Mouse (Mus musculus): ENCODE results near the gene Fli1.

The Fli1 gene

DNA sequence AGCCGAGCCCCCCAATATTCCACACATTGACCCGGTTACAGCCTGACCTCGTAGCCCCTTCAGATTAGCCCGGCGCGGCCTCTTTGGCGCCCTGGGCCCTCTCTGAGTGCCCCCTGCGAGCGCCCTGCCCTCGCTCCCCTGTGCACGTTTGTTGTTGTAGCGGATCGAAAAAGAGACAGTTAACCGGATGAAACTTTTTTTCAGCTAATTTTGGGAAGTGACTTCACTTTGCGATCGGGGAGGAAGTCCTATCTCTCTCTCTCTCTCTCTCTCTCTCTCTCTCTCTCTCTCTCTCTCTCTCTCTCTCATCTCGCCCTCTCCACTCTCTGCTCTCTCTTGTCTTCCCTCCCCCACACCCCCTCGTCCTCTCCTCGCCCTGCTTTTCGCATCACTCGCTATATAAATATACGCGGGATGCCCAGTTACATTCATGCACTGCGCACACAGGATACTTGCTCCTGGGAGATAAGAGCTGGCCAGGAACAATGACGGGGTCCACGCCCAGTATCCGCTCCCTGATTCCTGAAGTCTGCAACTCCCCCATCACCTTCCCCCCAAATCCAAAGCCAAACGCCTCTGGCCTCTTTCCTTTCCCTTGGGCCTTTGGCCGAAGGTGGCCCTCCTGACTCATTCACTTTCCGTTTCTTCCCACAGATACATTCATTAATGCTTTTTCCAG is 1.3 kb downstream of the Fli1 start:
- peak; percentile 84 for DNase-seq (ENCODE audit: low read depth, low spot score)
- H3K27me3 ChIP-seq (ENCODE audit: control insufficient read depth, insufficient read depth, low read length, poor library complexity, severe bottlenecking) = no peaks in the 10 kb centered on the region
- H3K36me3 ChIP-seq (ENCODE audit: control insufficient read depth, insufficient read depth, low read length, poor library complexity, severe bottlenecking) = no peaks in the 10 kb centered on the region; the same call in 1 of the 2 replicates

DNA sequence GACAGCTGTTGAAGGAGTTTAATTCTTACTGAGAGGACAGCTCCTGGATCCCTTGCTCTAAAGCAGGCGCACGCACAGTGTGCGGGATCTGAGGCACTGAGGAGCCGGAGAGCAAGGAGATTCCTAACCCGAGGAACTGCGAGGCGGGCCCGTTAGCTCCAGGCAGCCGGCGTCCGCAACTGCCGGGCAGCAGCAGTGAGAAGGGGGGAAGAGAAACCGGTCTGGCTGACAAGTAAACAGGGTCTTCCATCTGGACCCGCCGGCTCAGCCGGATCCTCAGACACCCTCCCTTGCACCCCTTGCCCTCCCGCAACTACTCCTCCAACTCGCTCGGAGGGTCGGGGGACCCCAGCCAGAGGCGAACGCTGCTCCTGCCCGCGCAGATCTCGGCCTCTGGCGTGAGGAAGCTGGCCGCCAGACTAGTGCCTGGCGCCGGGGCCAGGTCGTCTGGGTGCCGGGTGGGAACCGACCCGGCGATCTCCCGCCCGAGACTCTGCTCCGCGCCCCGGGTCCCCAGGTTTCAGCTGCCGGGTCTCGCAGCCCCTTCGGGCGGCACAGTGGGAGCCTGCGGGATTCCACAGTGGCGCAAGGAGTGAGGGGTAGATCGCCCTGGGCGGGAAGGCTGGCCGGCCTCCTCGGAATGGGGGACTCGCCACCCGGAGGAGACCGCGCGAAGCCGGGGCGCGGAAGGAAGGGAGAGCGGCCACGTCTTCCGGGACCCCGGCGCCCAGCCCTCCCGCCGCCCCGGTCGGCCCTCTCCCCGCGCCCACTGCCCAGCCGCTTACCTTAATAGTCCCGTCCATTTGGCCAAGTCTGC is 2.0 kb downstream of the Fli1 start:
- Histone ChIP-seq H3K36me3 (ENCODE audit: control insufficient read depth, insufficient read depth, low read length, poor library complexity, severe bottlenecking) (no peaks in the 10 kb centered on the region; the same call in 1 of the 2 replicates), H3K27me3 (ENCODE audit: control insufficient read depth, insufficient read depth, low read length, poor library complexity, severe bottlenecking) (no peaks in the 10 kb centered on the region)
- DNase-seq (ENCODE audit: low read depth, low spot score) = peak; percentile 48

DNA sequence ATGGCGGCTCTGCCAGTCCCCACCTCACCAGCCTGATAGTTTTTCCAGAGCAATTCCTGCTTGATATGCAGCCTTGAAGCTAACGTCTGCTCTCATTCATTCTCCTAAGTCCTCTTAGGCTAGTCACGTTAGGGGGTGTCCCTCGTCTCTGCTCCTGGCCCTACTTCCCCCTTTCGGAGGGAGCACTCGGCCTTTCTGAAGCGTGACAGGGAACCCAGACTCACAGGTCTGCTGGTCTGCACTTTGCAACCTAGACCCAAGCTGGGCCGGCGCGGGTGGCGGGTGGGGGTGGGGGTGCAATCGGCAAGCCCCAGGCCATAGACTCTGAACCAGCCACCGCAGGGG is 2.6 kb downstream of the Fli1 start:
- DNase-seq (ENCODE audit: low read depth, low spot score) = peak; percentile 92
- Histone ChIP-seq H3K27me3 (ENCODE audit: control insufficient read depth, insufficient read depth, low read length, poor library complexity, severe bottlenecking) (no peaks in the 10 kb centered on the region), H3K36me3 (ENCODE audit: control insufficient read depth, insufficient read depth, low read length, poor library complexity, severe bottlenecking) (no peaks in the 10 kb centered on the region; the same call in 1 of the 2 replicates)

- no peaks in the 10 kb centered on the region for H3K27me3 ChIP-seq (ENCODE audit: control insufficient read depth, insufficient read depth, low read length, poor library complexity, severe bottlenecking)
- H3K36me3 ChIP-seq (ENCODE audit: control insufficient read depth, insufficient read depth, low read length, poor library complexity, severe bottlenecking) = no peaks in the 10 kb centered on the region; the same call in 1 of the 2 replicates
- DNase-seq (ENCODE audit: low read depth, low spot score) = peak; percentile 60
Measured at GRCm38 (mm10) chr9:32539321-32539761, 3.3 kb downstream of the Fli1 start.

GRCm38 (mm10) chr9:32538124-32538523 is 4.5 kb downstream of the Fli1 start:
- no peak for DNase-seq (ENCODE audit: low read depth, low spot score)
- Histone ChIP-seq H3K27me3 (ENCODE audit: control insufficient read depth, insufficient read depth, low read length, poor library complexity, severe bottlenecking) (no peaks in the 10 kb centered on the region), H3K36me3 (ENCODE audit: control insufficient read depth, insufficient read depth, low read length, poor library complexity, severe bottlenecking) (no peaks in the 10 kb centered on the region; the same call in 1 of the 2 replicates)

GRCm38 (mm10) chr9:32537706-32538105 is 5.0 kb downstream of the Fli1 start:
- H3K27me3 ChIP-seq (ENCODE audit: control insufficient read depth, insufficient read depth, low read length, poor library complexity, severe bottlenecking) = no peaks in the 10 kb centered on the region
- no peaks in the 10 kb centered on the region; the same call in 1 of the 2 replicates for H3K36me3 ChIP-seq (ENCODE audit: control insufficient read depth, insufficient read depth, low read length, poor library complexity, severe bottlenecking)
- no peak for DNase-seq (ENCODE audit: low read depth, low spot score)

DNA sequence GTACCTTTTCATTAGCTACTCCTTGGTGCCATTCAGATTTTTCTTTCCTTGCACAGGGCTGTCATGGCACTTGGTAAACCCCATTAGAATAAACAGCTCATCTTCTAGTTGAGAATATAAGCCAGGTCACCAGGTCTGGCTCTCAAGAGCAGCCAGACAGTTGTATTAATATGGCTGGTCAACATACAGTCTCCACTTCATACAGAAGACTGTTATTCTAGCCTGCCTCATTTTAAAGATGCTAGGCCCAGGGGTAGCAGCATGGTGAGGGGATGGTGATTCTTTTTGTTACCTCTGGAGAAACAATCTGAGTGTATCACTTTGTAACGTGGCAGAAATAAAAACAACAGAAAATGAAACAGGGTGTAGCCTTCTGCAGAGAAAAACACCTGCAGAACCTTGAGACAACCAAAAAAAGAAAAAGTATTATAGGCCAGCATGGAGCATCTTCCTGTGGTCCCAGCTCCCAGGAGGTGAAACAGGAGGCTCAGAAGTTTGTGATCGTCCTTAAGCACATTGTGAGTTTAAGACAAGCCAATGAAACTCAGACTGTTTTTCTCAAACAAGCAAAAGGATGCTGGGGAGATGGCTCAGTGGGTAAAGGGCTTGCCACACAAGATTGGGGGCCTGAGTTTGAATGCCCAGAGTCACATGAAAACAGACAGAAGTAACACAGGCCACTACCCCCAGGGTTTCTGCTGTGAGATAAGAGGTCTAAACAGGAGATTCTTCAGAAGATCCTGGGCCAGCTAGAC is 7.3 kb downstream of the Fli1 start:
- H3K36me3 ChIP-seq (ENCODE audit: control insufficient read depth, insufficient read depth, low read length, poor library complexity, severe bottlenecking) = peaks cover 3% of the 10 kb centered on the region
- DNase-seq (ENCODE audit: low read depth, low spot score) = no peak
- H3K27me3 ChIP-seq (ENCODE audit: control insufficient read depth, insufficient read depth, low read length, poor library complexity, severe bottlenecking) = no peaks in the 10 kb centered on the region

DNA sequence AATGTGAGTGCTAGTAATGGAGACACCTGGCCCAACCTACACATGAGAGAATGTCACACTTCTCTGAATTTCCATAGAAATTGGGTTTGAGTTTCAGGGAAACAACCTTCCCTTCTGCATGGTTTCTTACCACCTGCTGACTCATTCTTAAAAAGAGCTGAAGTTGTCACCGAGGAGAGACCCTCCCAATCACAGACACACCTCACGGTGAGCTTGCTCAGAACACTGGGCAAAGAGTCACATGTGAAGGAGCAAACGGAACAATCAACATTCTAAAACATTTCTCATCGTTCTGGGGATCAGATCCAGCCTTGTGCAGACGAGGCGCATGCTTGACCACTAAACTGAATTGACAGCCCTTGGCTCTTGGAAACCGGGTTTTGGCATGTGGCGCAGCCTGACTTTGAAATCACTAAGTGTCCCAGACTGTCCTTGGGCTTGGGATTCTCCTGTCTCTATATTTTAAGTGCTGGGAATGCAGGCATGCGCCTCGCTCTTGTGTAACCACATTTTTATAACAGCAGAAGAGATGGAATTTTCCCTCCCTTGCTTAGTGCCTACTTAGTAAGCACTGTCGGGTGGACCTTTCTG is 8.5 kb downstream of the Fli1 start:
- DNase-seq (ENCODE audit: low read depth, low spot score) = no peak
- H3K27me3 ChIP-seq (ENCODE audit: control insufficient read depth, insufficient read depth, low read length, poor library complexity, severe bottlenecking) = no peaks in the 10 kb centered on the region

GRCm38 (mm10) chr9:32531588-32531987 is 11.1 kb downstream of the Fli1 start:
- H3K27me3 ChIP-seq (ENCODE audit: control insufficient read depth, insufficient read depth, low read length, poor library complexity, severe bottlenecking) = no peaks in the 10 kb centered on the region
- DNase-seq (ENCODE audit: low read depth, low spot score) = no peak
- peaks cover 5% of the 10 kb centered on the region for H3K36me3 ChIP-seq (ENCODE audit: control insufficient read depth, insufficient read depth, low read length, poor library complexity, severe bottlenecking)

More for the DNA sequence above, 8.5 kb downstream of the Fli1 start:
- peaks cover 3% of the 10 kb centered on the region for H3K36me3 ChIP-seq (ENCODE audit: control insufficient read depth, insufficient read depth, low read length, poor library complexity, severe bottlenecking)

- no peaks in the 10 kb centered on the region for H3K27me3 ChIP-seq (ENCODE audit: control insufficient read depth, insufficient read depth, low read length, poor library complexity, severe bottlenecking)
- peak; percentile 37 for DNase-seq (ENCODE audit: low read depth, low spot score)
Measured at GRCm38 (mm10) chr9:32530975-32531374, 11.7 kb downstream of the Fli1 start.

DNA sequence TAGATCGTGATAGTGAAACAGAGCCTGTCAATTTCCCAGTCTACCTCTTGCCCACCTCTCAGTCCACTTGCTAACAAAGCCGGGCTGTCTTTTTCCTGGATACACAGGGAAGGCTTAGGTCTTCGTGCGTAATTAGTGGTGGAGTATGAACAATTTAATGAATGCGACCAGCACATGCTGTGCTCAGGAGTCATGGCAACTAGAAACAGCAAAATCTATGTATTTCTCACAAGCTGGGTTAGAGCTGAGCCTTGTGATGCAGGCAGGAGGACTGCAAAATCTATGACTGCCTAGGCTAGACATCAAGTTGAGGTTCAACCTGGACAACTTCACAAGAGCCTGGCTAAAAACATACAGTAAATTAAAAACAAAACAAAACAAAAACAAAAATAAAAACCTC is 12.5 kb downstream of the Fli1 start:
- H3K27me3 ChIP-seq (ENCODE audit: control insufficient read depth, insufficient read depth, low read length, poor library complexity, severe bottlenecking) = no peaks in the 10 kb centered on the region
- DNase-seq (ENCODE audit: low read depth, low spot score) = no peak
- H3K36me3 ChIP-seq (ENCODE audit: control insufficient read depth, insufficient read depth, low read length, poor library complexity, severe bottlenecking) = peaks cover 5% of the 10 kb centered on the region

More at GRCm38 (mm10) chr9:32530975-32531374, 11.7 kb downstream of the Fli1 start:
- peaks cover 5% of the 10 kb centered on the region for H3K36me3 ChIP-seq (ENCODE audit: control insufficient read depth, insufficient read depth, low read length, poor library complexity, severe bottlenecking)

DNA sequence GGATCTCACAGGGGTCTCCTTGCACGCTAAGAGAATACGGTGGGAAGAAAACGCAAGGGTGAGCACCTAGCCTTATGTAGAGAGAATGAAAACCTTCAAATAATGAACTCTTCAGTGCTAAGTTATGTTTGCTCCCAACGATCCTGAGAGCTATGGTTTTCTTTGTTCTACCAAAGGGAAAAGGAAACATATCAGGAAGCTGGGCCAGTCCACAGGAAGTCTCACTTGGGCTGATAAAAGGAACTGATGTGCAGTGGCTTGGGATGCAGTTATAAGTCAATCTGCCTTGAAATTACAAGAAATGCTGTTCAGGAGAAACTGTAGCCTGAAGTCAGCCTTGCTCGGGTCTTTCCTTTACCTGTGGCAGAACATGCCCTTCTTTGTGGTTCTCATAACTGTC is 13.1 kb downstream of the Fli1 start:
- DNase-seq (ENCODE audit: low read depth, low spot score) = no peak
- peaks cover 5% of the 10 kb centered on the region for H3K36me3 ChIP-seq (ENCODE audit: control insufficient read depth, insufficient read depth, low read length, poor library complexity, severe bottlenecking)
- no peaks in the 10 kb centered on the region for H3K27me3 ChIP-seq (ENCODE audit: control insufficient read depth, insufficient read depth, low read length, poor library complexity, severe bottlenecking)

DNA sequence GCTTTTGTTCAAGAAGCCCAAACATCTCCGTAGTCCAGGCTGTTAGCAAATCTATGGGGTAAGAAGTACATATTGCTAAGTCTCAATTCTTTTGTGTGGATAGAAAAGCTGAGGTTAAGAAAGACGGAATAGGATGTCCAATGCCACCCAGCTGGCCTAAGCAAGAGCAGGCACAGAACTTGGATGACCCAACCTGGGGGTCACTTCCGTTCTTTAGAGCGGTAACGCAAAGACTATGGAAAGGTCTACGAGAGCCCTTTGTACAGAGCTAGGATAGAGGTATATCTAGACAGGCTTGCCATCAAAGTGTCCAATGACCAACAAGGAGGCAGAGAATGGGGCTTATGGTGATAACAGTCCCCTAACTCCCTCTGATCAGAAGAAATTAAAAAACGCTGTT is 15.3 kb downstream of the Fli1 start:
- DNase-seq (ENCODE audit: low read depth, low spot score) = no peak
- H3K27me3 ChIP-seq (ENCODE audit: control insufficient read depth, insufficient read depth, low read length, poor library complexity, severe bottlenecking) = no peaks in the 10 kb centered on the region
- peaks cover 5% of the 10 kb centered on the region for H3K36me3 ChIP-seq (ENCODE audit: control insufficient read depth, insufficient read depth, low read length, poor library complexity, severe bottlenecking)

- Histone ChIP-seq H3K27me3 (ENCODE audit: control insufficient read depth, insufficient read depth, low read length, poor library complexity, severe bottlenecking) (no peaks in the 10 kb centered on the region), H3K36me3 (ENCODE audit: control insufficient read depth, insufficient read depth, low read length, poor library complexity, severe bottlenecking) (peaks cover 2% of the 10 kb centered on the region)
- DNase-seq (ENCODE audit: low read depth, low spot score) = no peak
Measured at GRCm38 (mm10) chr9:32525787-32526186, 16.9 kb downstream of the Fli1 start.
